Mouse (Mus musculus): ENCODE data around the gene Ddb2.

The Ddb2 gene

GRCm38 (mm10) chr2:91236601-91237510 is at the start of gene Ddb2:
Gene Ddb2, minus strand, starts transcription at chr2:91236982.
- peak; percentile 93 to 97 for DNase-seq (ENCODE audit: low spot score in 2 of 2)

- DNase-seq (ENCODE audit: low spot score in 2 of 2): peak; percentile 59 to 86
These were observed 49.2 kb upstream of the Ddb2 start for GRCm38 (mm10) chr2:91285885-91286505.

GRCm38 (mm10) chr2:91284375-91285199 is 47.8 kb upstream of the Ddb2 start:
- no peak for DNase-seq (ENCODE audit: low spot score in 2 of 2)

- DNase-seq (ENCODE audit: low spot score in 2 of 2): no peak
These were observed 47.2 kb upstream of the Ddb2 start for GRCm38 (mm10) chr2:91283972-91284371.

GRCm38 (mm10) chr2:91281366-91281765 is 44.6 kb upstream of the Ddb2 start:
- DNase-seq (ENCODE audit: low spot score in 2 of 2): no peak

GRCm38 (mm10) chr2:91279372-91279755 is 42.6 kb upstream of the Ddb2 start:
- DNase-seq (ENCODE audit: low spot score in 2 of 2): no peak

- peak in 1 of 2 experiments; percentile 45 for DNase-seq (ENCODE audit: low spot score in 2 of 2)
These were observed 42.1 kb upstream of the Ddb2 start for GRCm38 (mm10) chr2:91278749-91279371.

GRCm38 (mm10) chr2:91269687-91270133 is 32.9 kb upstream of the Ddb2 start:
- no peak for DNase-seq (ENCODE audit: low spot score in 2 of 2)

- no peak for DNase-seq (ENCODE audit: low spot score in 2 of 2)
These were observed 31.9 kb upstream of the Ddb2 start for GRCm38 (mm10) chr2:91268706-91269105.

GRCm38 (mm10) chr2:91268042-91268441 is 31.3 kb upstream of the Ddb2 start:
- DNase-seq (ENCODE audit: low spot score in 2 of 2): no peak

- DNase-seq (ENCODE audit: low spot score in 2 of 2): peak; percentile 95 to 97
These were observed 28.2 kb upstream of the Ddb2 start, which contains the start of gene Arfgap2 for GRCm38 (mm10) chr2:91264711-91265681. Gene Arfgap2, plus strand, starts transcription at chr2:91264974.

- no peak for DNase-seq (ENCODE audit: low spot score in 2 of 2)
These were observed 27.2 kb upstream of the Ddb2 start for GRCm38 (mm10) chr2:91263692-91264660.

GRCm38 (mm10) chr2:91259493-91259892 is 22.7 kb upstream of the Ddb2 start:
- no peak for DNase-seq (ENCODE audit: low spot score in 2 of 2)

GRCm38 (mm10) chr2:91258830-91259229 is 22.0 kb upstream of the Ddb2 start:
- DNase-seq (ENCODE audit: low spot score in 2 of 2): no peak

GRCm38 (mm10) chr2:91258054-91258453 is 21.3 kb upstream of the Ddb2 start:
- DNase-seq (ENCODE audit: low spot score in 2 of 2): no peak

- DNase-seq (ENCODE audit: low spot score in 2 of 2): no peak
These were observed 20.6 kb upstream of the Ddb2 start for GRCm38 (mm10) chr2:91257126-91257980.

- DNase-seq (ENCODE audit: low spot score in 2 of 2): no peak
These were observed 19.7 kb upstream of the Ddb2 start for GRCm38 (mm10) chr2:91256256-91257125.
